24 mouse cellular contexts compared by ENCODE assay signal in the genomic region with DNA sequence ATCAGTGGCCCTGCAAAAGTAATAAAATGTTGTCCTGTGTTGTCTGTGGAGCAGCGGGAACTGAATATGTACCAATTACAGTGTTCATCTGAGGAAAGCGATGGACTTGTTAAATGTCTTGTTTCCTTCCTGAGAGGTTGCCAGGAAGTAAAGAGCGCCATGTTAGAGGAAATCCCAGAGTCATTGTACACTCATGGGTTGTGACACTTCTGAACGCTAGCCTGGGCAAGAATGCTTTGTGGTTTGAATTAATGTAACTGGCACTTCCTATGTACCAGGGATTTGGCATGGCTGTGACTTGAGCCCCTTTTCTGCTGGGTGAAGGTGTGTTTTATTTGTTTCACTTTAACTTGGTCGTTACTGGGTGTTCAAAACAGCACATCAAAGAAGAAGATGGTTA. TPM values are rescaled to one million over a fixed set of nuclear protein-coding genes. Genes with fewer than 3 reads are reported as not detected.
DNase-seq lines count a peak whose midpoint lies in the region; ATAC-seq and TF ChIP-seq lines count a peak whose summit lies in the region.
"Had no signal": no experiment of that assay in that cellular context is flagged by ENCODE, and none has a peak within 500 bp of the region (broad histone marks: within the 10 kb centered on the region; RNA-seq: fewer than 3 reads in every experiment).

No protein-coding gene starts in this region.

- ATAC-seq in granulocyte monocyte progenitor cell, adult 5-6 weeks (replicated peaks; ENCODE audit: poor library complexity, severe bottlenecking): peak; percentile 81
- peak; percentile 81 for ATAC-seq in megakaryocyte, adult 5-6 weeks (ENCODE audit: poor library complexity, severe bottlenecking)
- ATAC-seq in cerebellum, adult (ENCODE audit: insufficient number of reproducible peaks, low FRiP score, low TSS enrichment): no peak
- ATAC-seq: activated CD4-positive, CD25-positive, alpha-beta regulatory T cell, adult 4 months; CD4-positive, CD25-positive, alpha-beta regulatory T cell, adult 4 months; forebrain, embryonic 13.5 days; forebrain, embryonic 15.5 days; forebrain, postnatal 0 days; Patski had no signal

- DNase-seq in 416B (ENCODE audit: low read depth): peak; percentile 71
- DNase-seq in embryo, embryonic 10 days (ENCODE audit: low spot score): no peak
- no peak for DNase-seq in lung, adult 2 months
- DNase-seq: adrenal gland, adult 8-10 months; adrenal gland, postnatal 14 days; adrenal gland, postnatal 36 days; B cell, adult 2 months; cerebellum, adult 11 months; cerebellum, adult 18-20 months; cerebellum, adult 8-10 months; cerebellum, adult 9-11 months; cerebellum, postnatal 14 days; cerebellum, postnatal 36 days; forebrain, postnatal 0 days had no signal

- H3K4me1 ChIP-seq in lung, adult 2 months (ENCODE audit: control insufficient read depth, insufficient read depth, low read length): no peaks in the 10 kb centered on the region
- H3K4me1 ChIP-seq: embryonic facial prominence, embryonic 10.5 days; embryonic facial prominence, embryonic 12.5 days; forebrain, embryonic 13.5 days; forebrain, embryonic 15.5 days had no signal

- TF ChIP-seq CTCF in lung, adult 2 months (IDR thresholded peaks at IDR 0.05; ENCODE audit: insufficient read depth, low read length): no peak

- no peak for TF ChIP-seq POLR2A in lung, adult 2 months (IDR thresholded peaks at IDR 0.05; ENCODE audit: borderline replicate concordance, extremely low read depth, low read depth, low read length)

- H3K4me3 ChIP-seq in lung, adult 2 months (replicated peaks; ENCODE audit: extremely low read depth, low read depth, low read length): no peak overlapping the region
- H3K4me3 ChIP-seq: embryonic facial prominence, embryonic 10.5 days; embryonic facial prominence, embryonic 12.5 days; forebrain, embryonic 13.5 days; forebrain, embryonic 15.5 days had no signal

- 65% methylated on average over 5 of the region's 5 CpGs for WGBS in lung, adult 2 months

RNA-seq across cellular contexts. Expression of a gene that starts 12.6 kb away (rescaled TPM):
- total RNA-seq in granulocyte monocyte progenitor cell, adult 5-6 weeks (2014; fragmentation: Nextera tagmentation): 40.9 and 43.6 TPM in 2 replicates
- total RNA-seq in granulocyte monocyte progenitor cell, adult 5-6 weeks (2017): 17.5 and 23.6 TPM in 2 replicates
- 20.6 and 22.7 TPM in 2 replicates for total RNA-seq in megakaryocyte, adult 5-6 weeks (2015)
- total RNA-seq in megakaryocyte, adult 5-6 weeks (2017): 6.5 and 10.6 TPM in 2 replicates
- 3.7 and 6.5 TPM in 2 replicates for polyA plus RNA-seq in lung, adult 2 months (2012; rRNA removed)
